Mouse (Mus musculus) ES-E14 (cell line): ENCODE data around the gene Ccdc184.

Experiments used
- CHD2 ChIP-seq: IDR thresholded peaks from 2 replicates; pipeline ENCODE4 v1.6.1; 2014; ENCODE audit warnings: mild to moderate bottlenecking, low read depth, low read length, inconsistent platforms
- HCFC1 ChIP-seq: IDR thresholded peaks from 2 replicates; pipeline ENCODE4 v1.6.1; 2012; ENCODE audit warnings: low read length, inconsistent platforms, borderline replicate concordance; ENCODE audit not compliant: insufficient read depth
- MAFK ChIP-seq: IDR thresholded peaks from 2 replicates; pipeline ENCODE4 v1.6.1; 2014; ENCODE audit warnings: mild to moderate bottlenecking, low read depth, low read length, inconsistent platforms; ENCODE audit not compliant: insufficient read depth
- ZC3H11A ChIP-seq: IDR thresholded peaks from 2 replicates; pipeline ENCODE4 v1.6.1; 2012; ENCODE audit warnings: low read depth, mild to moderate bottlenecking, inconsistent platforms, low read length, borderline replicate concordance

- TF ChIP-seq MAFK (no peak), ZC3H11A (no peak), HCFC1 (no peak), CHD2 (no peak)
Measured at GRCm38 (mm10) chr15:98162561-98162960, 4.4 kb upstream of the Ccdc184 start.
